Mouse (Mus musculus) embryonic facial prominence, embryonic 13.5 days (tissue): Measurements from ENCODE around the gene Reg2. TPM values are rescaled to one million over a fixed set of nuclear protein-coding genes. Genes with fewer than 3 reads are reported as not detected.

ENCODE experiments used
- polyA plus RNA-seq: library from polyadenylated mRNA; unstranded; fragments of >200 nt; fragmentation: Nextera tagmentation; extraction: Ambion mirVana; gene quantifications from 2 replicates; pipeline ENCODE4 v1.2.1, GENCODE M21; 2015

Reg2 gene
- polyA plus RNA-seq, 1 experiment from 2014 or later = not detected

Other genes starting within 250 kb of the Reg2 start
- 14.9 TPM in 1 of 2 replicates, not detected in the other for gene Reg3b, start 25.0 kb upstream of the Reg2 start, polyA plus RNA-seq
- not detected in 2 replicates for gene Reg3d, start 16.8 kb upstream of the Reg2 start, polyA plus RNA-seq
- gene Reg3a, start 14.9 kb upstream of the Reg2 start, polyA plus RNA-seq = 0.33 TPM in 1 of 2 replicates, not detected in the other
- not detected in 2 replicates for gene Reg1, start 27.1 kb downstream of the Reg2 start, polyA plus RNA-seq
- gene Reg3g, start 73.2 kb downstream of the Reg2 start, polyA plus RNA-seq = 6.7 and 22.0 TPM in 2 replicates